Mouse (Mus musculus): ENCODE results near the gene Siglecg.
"Not testable (repeated sequence)": the region's sequence is repeated elsewhere in the genome, so short reads cannot be mapped to it uniquely, and the experiment has no call there.

Siglecg gene

GRCm38 (mm10) chr7:43408131-43408553 is at the start of gene Siglecg:
TSS of gene Siglecg (plus strand) at chr7:43408204.
- DNase-seq (ENCODE audit: low spot score) = no peak

DNA sequence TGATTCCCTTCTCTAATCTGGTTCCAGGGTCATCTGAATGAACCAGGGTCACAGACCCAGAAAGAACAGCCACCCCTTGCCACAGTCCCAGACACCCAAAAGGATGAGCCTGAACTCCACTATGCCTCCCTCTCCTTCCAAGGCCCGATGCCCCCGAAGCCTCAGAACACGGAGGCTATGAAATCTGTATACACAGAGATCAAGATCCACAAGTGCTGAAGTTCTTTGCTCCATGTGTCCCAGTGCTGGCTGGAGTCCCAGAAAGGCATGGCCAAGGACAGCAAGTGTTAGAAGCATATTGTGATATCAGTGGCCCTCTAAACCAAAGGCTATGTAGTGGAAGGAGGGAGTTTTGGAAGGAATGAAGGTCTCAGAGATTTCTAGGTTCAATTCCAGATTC is 49.4 kb upstream of the Siglecg start:
- no peak for DNase-seq (ENCODE audit: low spot score)

- no peak for DNase-seq (ENCODE audit: low spot score)
These were observed 46.6 kb upstream of the Siglecg start for GRCm38 (mm10) chr7:43361442-43361841.

DNA sequence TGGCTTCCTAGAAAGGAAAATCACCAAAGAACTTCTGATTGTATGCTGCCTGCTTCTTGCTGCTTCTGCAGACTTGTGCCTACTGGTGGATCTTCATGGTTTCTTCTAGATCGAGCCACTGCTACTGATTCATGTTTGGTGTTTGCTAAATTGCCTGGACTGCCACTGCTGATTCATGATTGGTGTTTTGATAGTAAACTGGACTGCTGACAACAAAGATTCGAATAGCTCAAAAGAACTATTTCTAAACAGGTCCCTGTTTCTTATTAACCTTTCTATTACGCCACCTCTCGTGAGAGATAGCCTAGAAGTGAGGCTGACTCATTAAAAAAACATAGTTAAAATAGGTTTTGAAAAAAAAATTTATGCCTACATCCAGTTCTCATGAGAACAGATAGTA is 46.0 kb upstream of the Siglecg start:
- DNase-seq (ENCODE audit: low spot score) = no peak

GRCm38 (mm10) chr7:43378226-43378625 is 29.8 kb upstream of the Siglecg start:
- no peak for DNase-seq (ENCODE audit: low spot score)

DNA sequence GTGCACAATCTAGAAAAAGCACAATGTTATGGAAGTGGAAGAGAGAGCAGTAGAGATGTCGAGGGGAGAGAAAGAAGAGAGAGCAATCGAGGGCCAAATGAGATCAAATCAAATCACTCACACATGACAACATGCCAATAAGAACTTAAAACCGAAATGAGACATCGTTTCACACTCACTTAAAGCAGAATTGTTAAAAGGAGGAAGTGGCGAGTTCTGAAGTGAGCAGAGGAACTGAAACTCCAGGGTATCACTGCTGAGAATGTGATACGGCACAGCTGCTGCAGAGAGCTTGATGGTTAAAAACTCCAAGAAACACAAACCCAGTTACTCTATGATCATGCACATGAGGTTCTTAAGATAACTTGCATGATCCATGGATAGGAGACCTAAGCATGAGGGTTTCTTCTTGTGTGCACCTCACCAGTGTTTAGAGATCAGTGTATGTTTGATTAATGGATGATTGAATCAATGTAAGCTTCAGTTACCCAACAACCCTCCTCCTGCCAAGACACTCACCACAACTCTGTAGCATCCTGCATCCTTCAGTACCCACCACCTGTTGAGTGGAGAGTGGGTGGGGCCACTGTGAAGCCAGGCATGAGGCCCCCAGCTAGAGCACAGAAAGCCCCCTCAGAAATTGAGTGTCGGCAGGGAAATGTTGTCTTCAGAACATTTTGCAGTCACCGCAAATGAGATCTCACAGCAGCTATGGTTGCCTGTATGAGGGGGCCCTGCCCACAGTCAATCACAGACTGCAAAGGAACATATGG is 15.5 kb upstream of the Siglecg start:
- no peak for DNase-seq (ENCODE audit: low spot score)

DNA sequence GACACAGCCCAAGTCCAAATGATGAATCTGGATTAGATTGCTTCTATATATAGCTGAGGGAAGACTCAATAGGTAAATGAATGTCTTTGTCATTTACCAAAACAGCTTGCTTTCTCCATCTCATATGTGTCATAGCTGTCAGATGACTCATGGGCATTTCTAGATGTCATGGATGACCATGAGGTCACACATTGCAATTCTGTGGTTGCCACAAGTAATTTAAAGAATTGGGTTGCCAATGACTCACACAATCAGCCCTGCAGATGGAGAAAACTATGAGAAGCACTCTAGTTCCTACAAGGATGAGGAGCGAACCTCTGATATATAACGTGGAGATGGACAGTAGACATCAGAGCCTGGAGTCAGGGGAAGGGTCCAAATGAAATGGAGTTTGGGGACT is 8.5 kb upstream of the Siglecg start:
- no peak for DNase-seq (ENCODE audit: low spot score)

DNA sequence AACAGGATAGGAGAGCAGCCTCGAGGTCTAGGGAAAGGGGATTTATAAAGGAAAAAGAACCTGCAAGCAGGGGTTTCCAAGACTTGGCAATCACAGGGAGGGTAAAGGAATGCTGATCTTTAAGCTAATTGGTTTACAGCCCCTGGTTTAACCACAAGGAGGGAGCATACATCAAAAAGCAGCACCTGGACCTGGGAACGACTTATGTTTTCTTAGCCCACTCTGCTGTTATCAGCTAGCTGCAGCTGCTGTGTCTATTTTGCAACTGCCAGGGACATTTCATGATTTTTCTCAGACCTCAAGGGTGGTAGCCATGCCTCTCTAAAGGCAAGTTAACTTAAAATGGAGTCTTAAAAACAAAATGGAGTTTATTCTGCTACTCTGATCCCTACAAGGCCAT is 5.3 kb upstream of the Siglecg start:
- DNase-seq (ENCODE audit: low spot score) = no peak

- no peak for DNase-seq (ENCODE audit: low spot score)
These were observed 431 bp upstream of the Siglecg start for GRCm38 (mm10) chr7:43407573-43407972.

- no peak for DNase-seq (ENCODE audit: low spot score)
These were observed 1.1 kb downstream of the Siglecg start for GRCm38 (mm10) chr7:43409084-43409483.

DNA sequence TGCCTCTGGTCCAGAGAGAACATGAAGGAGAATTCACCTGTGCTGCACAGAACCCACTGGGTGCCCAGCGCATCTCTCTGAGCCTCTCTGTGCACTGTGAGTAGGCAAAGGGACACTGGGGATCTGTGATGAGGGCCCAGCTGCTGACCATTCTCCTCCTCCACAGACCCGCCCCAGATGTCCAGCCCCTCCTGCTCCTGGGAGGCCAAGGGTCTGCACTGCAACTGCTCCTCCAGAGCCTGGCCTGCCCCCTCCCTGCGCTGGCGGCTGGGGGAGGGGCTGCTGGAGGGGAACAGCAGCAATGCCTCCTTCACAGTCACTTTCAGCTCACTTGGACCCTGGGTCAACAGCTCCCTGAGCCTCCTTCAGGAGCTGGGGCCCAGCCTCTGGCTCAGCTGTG is 3.7 kb downstream of the Siglecg start:
- not testable (repeated sequence) for DNase-seq (ENCODE audit: low spot score)

GRCm38 (mm10) chr7:43417298-43417697 is 9.3 kb downstream of the Siglecg start:
- DNase-seq (ENCODE audit: low spot score) = no peak

DNA sequence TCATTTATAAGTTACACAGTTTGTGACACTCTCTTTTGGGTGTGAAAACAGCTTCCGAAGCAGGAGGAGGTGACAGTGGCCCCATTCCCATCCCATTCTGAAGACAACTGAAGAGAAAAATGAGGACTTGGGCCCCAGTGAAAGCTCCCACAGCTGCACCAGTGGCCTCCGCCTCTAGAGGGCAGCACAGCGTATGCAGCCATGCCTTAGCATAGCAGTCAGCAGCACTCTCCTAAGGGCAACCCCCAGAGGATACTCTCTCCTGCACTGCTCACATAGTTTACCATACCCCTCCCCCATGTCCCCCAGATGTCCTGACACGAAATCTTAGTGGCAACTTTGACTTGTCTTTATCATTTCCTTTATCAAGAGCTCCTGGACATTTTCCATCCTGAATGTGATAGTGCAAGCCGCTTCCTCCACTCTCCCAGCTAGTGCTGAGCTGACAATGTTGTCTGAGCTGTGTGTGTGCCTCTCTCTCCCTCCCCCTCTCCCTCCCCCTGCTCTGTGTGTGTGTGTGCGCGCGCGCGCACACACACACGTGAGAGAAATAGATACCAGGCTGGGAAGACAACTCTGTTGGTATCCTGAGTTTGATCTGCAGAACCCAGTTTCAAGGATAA is 15.1 kb downstream of the Siglecg start:
- peak; percentile 41 for DNase-seq (ENCODE audit: low spot score)

DNA sequence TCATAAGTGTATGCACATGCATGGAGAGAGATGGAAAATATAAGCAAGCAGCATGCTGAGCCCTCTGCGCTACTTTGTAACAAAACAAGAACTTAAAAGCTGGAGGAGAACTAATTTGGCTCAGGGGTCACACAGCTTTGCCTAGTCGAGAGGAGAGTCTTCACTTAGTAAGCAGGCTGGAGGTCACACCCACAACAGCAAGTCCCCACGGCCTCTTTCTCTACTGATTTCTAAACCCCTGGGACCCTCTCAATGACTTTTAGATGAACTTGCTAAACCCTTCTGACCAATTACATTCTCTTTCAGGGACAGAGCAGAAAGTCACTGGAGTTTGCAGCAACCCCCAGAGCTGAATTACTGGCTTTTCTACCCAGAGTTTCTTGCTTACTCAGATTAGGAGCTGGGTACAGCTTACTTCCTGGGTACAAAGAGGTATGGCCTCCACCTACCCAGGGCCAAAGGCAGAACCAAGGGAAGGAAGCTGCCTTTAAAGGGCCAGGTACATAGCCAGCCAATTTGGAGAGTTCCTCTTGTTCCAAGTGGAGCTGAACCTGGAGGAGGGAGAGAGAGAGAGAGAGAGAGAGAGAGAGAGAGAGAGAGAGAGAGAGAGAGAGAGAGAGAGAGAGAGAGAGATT is 16.1 kb downstream of the Siglecg start:
- DNase-seq (ENCODE audit: low spot score) = no peak

DNA sequence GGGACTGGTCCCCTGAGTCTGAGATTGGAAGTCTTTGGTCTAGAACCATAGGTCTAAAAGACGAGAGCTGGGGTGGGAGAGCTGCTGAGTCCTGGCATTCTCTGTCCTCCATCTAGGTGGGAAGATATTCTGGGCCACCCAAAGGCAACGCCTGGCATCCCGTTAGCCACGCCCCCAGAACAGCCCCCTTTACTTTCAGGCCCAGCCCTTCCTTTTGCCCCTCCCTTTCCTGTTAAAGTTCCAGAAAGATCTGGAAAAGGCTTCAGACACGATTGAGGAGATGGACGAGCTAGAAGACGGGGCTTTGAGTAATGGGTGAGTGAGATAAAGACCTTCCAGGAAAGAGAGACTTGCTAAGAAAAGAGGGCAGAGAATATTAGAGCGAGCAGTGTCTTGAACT is 19.4 kb downstream of the Siglecg start, which contains the start of gene Lim2:
Lim2 (plus strand) TSS at position 265 of the 400 bp plus-strand sequence.
- no peak for DNase-seq (ENCODE audit: low spot score)

DNA sequence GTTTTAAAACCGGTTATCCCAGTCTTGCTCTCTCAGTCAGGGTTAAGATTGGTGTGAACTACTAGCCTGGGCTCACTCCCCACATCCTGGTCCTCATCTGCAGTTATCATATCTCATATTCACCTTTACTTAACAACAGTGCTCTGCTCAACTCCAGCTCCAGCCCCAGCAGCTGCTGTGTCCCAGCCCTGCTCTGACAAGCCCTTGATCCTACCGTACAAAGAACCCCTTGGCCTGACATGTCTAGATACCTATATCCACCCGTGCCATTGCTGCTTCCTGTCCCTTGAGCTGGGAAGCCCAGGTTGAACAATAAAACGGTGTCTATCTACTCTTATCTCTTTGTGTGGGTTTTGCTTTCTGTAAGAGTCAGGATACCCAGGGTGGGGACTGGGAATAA is 21.5 kb downstream of the Siglecg start:
- DNase-seq (ENCODE audit: low spot score) = no peak

- DNase-seq (ENCODE audit: low spot score) = no peak
These were observed 24.9 kb downstream of the Siglecg start for GRCm38 (mm10) chr7:43432891-43433290.

GRCm38 (mm10) chr7:43434676-43435075 is 26.7 kb downstream of the Siglecg start:
- no peak for DNase-seq (ENCODE audit: low spot score)

- DNase-seq (ENCODE audit: low spot score) = no peak
These were observed 28.6 kb downstream of the Siglecg start, which contains the start of gene Nkg7 for GRCm38 (mm10) chr7:43436341-43437255. TSS of gene Nkg7 (plus strand) at chr7:43437073.

DNA sequence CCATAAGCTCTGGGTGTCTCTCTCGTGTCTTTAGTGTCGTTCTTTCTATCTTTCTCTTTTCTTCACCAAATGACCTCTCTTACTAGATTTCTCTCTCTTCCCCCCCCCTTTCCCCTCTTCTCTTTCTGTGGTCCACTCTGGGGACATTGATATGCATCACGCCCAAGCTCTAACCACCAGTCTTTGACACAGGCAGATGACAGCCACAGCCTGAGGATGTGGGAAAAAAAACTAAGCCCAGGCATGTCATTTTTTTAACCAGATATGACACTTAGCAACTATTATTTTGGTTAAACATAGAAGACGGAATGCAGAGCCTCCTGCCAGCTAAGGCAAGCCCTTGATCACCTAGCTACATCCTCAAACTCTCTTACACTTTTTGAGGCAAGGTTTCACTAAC is 30.6 kb downstream of the Siglecg start:
- no peak for DNase-seq (ENCODE audit: low spot score)

- DNase-seq (ENCODE audit: low spot score) = no peak
These were observed 32.5 kb downstream of the Siglecg start, which contains the start of gene Cldnd2 for GRCm38 (mm10) chr7:43440482-43440881. TSS of gene Cldnd2 (plus strand) at chr7:43440782.

DNA sequence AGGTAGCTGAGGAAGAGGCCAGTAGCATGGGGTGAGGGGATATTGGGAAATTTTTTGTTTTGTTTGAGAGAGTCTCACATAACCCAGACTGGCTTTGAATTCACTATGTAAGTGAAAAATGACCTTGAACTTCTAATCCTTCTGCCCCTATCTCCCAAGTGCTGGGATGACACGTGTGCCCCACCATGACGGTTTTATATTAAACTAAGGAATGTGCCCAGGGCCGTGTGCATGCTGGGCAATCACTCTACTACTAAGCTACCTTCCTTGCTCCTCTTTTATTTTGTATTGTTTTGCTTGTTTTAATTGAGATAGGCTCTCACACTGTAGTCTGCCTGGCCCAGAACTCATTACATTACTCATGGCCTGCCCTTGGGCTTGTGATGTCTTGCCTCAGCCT is 33.1 kb downstream of the Siglecg start:
- DNase-seq (ENCODE audit: low spot score) = no peak
